Mouse (Mus musculus): ENCODE data around the gene Adh7. TPM values are rescaled to one million over a fixed set of nuclear protein-coding genes. Genes with fewer than 3 reads are reported as not detected.

The Adh7 gene
- polyA plus RNA-seq (2014; fragmentation: Nextera tagmentation; extraction: Ambion mirVana), result 4.8 and 5.2 TPM in 2 replicates

GRCm38 (mm10) chr3:138217631-138218264, at the start of gene Adh7:
Gene Adh7 (plus strand): TSS chr3:138217760.
- DNase-seq (ENCODE audit: low spot score) (peak; percentile 57), ATAC-seq (ENCODE audit: low read depth) (no peak)
- no peaks in the 10 kb centered on the region for H3K9me3 ChIP-seq (ENCODE audit: control insufficient read depth, low read length)
- H3K27me3 ChIP-seq (replicated peaks; ENCODE audit: control insufficient read depth, insufficient read depth, low read length), result no peaks in the 10 kb centered on the region
- no peak within 1 kb of the TSS for H3K9ac ChIP-seq (ENCODE audit: low read depth, low read length)
- WGBS, result 36% methylated on average over 10 of the region's 10 CpGs
- peak within 1 kb of the TSS; percentile 82 for H3K27ac ChIP-seq (replicated peaks; ENCODE audit: low read depth, low read length)
- H3K36me3 ChIP-seq (ENCODE audit: control insufficient read depth, insufficient read depth, low read length), result no peaks in the 10 kb centered on the region
- no peak within 1 kb of the TSS for H3K4me3 ChIP-seq (ENCODE audit: low read depth, low read length)
- peaks cover 7% of the 10 kb centered on the region; the same call in 1 of the 2 replicates for H3K4me1 ChIP-seq (ENCODE audit: control insufficient read depth, insufficient read depth, low read length)
- H3K4me2 ChIP-seq (ENCODE audit: low read depth, low read length), result peak within 1 kb of the TSS; percentile 13; the same call in 1 of the 2 replicates

- DNase-seq (ENCODE audit: low spot score) (no peak), ATAC-seq (ENCODE audit: low read depth) (no peak)
- 0 out of 2 replicates have a peak, but pooled peaks cover 5% of the 10 kb centered on the region for H3K9me3 ChIP-seq (ENCODE audit: control insufficient read depth, low read length)
Observed at GRCm38 (mm10) chr3:138173291-138173690, 44.3 kb upstream of the Adh7 start.

DNA sequence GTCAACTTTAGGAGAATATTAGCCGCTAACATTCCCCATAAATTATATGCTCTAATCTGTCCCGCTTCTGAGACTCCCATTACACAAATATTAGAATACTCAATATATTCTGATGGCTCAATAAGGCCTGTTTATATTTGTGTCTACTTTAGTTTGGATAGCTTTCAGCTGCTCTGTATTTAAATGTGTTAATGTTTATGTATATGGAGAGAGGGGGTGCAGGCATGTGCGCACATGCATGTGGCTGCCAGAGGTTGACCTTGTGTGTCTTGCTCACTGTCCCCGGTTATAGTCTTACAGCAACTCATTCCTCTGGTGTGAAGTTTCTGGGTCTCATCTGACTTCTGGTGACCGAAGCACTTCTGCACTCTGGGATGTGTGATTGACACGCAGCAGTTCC, 42.0 kb upstream of the Adh7 start:
- 73% methylated on average over 6 of the region's 6 CpGs for WGBS
- DNase-seq (ENCODE audit: low spot score) (no peak), ATAC-seq (ENCODE audit: low read depth) (no peak)
- H3K4me3 ChIP-seq (ENCODE audit: low read depth, low read length), result no peak overlapping the region
- H3K4me2 ChIP-seq (ENCODE audit: low read depth, low read length), result no peak overlapping the region
- no peaks in the 10 kb centered on the region for H3K36me3 ChIP-seq (ENCODE audit: control insufficient read depth, insufficient read depth, low read length)
- no peaks in the 10 kb centered on the region for H3K4me1 ChIP-seq (ENCODE audit: control insufficient read depth, insufficient read depth, low read length)
- H3K27ac ChIP-seq (replicated peaks; ENCODE audit: low read depth, low read length), result no peak overlapping the region
- no peak overlapping the region for H3K9ac ChIP-seq (ENCODE audit: low read depth, low read length)
- no peaks in the 10 kb centered on the region for H3K27me3 ChIP-seq (replicated peaks; ENCODE audit: control insufficient read depth, insufficient read depth, low read length)
- H3K9me3 ChIP-seq (ENCODE audit: control insufficient read depth, low read length), result 0 out of 2 replicates have a peak, but pooled peaks cover 5% of the 10 kb centered on the region

More at GRCm38 (mm10) chr3:138173291-138173690, 44.3 kb upstream of the Adh7 start:
- Histone ChIP-seq H3K4me1 (ENCODE audit: control insufficient read depth, insufficient read depth, low read length) (no peaks in the 10 kb centered on the region), H3K9ac (ENCODE audit: low read depth, low read length) (no peak overlapping the region), H3K27ac (replicated peaks; ENCODE audit: low read depth, low read length) (no peak overlapping the region), H3K27me3 (replicated peaks; ENCODE audit: control insufficient read depth, insufficient read depth, low read length) (no peaks in the 10 kb centered on the region), H3K36me3 (ENCODE audit: control insufficient read depth, insufficient read depth, low read length) (no peaks in the 10 kb centered on the region), H3K4me2 (ENCODE audit: low read depth, low read length) (no peak overlapping the region), H3K4me3 (ENCODE audit: low read depth, low read length) (no peak overlapping the region)
- WGBS, result 75% methylated on average over 10 of the region's 10 CpGs

- no peak overlapping the region for H3K4me3 ChIP-seq (ENCODE audit: low read depth, low read length)
- no peaks in the 10 kb centered on the region for H3K27me3 ChIP-seq (replicated peaks; ENCODE audit: control insufficient read depth, insufficient read depth, low read length)
- no peaks in the 10 kb centered on the region for H3K4me1 ChIP-seq (ENCODE audit: control insufficient read depth, insufficient read depth, low read length)
- 91% methylated on average over 2 of the region's 2 CpGs for WGBS
- H3K4me2 ChIP-seq (ENCODE audit: low read depth, low read length), result no peak overlapping the region
- H3K36me3 ChIP-seq (ENCODE audit: control insufficient read depth, insufficient read depth, low read length), result no peaks in the 10 kb centered on the region
- ATAC-seq (ENCODE audit: low read depth) (no peak), DNase-seq (ENCODE audit: low spot score) (no peak)
- no peak overlapping the region for H3K9ac ChIP-seq (ENCODE audit: low read depth, low read length)
- H3K9me3 ChIP-seq (ENCODE audit: control insufficient read depth, low read length), result 0 out of 2 replicates have a peak, but pooled peaks cover 5% of the 10 kb centered on the region
- no peak overlapping the region for H3K27ac ChIP-seq (replicated peaks; ENCODE audit: low read depth, low read length)
Observed at GRCm38 (mm10) chr3:138182019-138182418, 35.5 kb upstream of the Adh7 start.

DNA sequence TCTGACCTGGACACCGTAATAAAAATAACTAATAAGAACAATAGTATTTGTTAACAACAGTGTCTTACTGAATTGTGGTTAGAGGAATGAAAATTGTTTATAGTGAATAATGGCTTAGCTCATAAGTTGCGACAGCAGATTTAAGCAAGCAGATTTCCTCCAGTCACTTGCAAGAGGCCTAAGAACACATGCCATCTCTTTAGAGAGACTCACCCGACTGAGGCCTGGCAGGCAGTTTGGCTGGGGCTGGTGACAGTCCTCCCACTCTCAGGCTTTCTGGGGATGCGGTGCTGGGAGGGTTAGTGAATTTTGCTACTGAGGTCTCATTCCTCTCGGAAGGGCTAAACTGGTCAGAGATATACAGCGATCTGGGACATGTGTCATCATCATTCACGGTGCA, 34.2 kb upstream of the Adh7 start:
- no peaks in the 10 kb centered on the region for H3K9me3 ChIP-seq (ENCODE audit: control insufficient read depth, low read length)
- ATAC-seq (ENCODE audit: low read depth), result no peak
- 83% methylated on average over 7 of the region's 7 CpGs for WGBS
- H3K4me3 ChIP-seq (ENCODE audit: low read depth, low read length), result no peak overlapping the region
- no peak for DNase-seq (ENCODE audit: low spot score)
- no peaks in the 10 kb centered on the region for H3K27me3 ChIP-seq (replicated peaks; ENCODE audit: control insufficient read depth, insufficient read depth, low read length)
- H3K27ac ChIP-seq (replicated peaks; ENCODE audit: low read depth, low read length), result no peak overlapping the region
- H3K4me1 ChIP-seq (ENCODE audit: control insufficient read depth, insufficient read depth, low read length), result no peaks in the 10 kb centered on the region
- no peak overlapping the region for H3K9ac ChIP-seq (ENCODE audit: low read depth, low read length)
- H3K36me3 ChIP-seq (ENCODE audit: control insufficient read depth, insufficient read depth, low read length), result no peaks in the 10 kb centered on the region
- no peak overlapping the region for H3K4me2 ChIP-seq (ENCODE audit: low read depth, low read length)

GRCm38 (mm10) chr3:138185290-138185689, 32.3 kb upstream of the Adh7 start:
- no peak overlapping the region for H3K4me2 ChIP-seq (ENCODE audit: low read depth, low read length)
- no peaks in the 10 kb centered on the region for H3K4me1 ChIP-seq (ENCODE audit: control insufficient read depth, insufficient read depth, low read length)
- WGBS, result 56% methylated on average over 4 of the region's 4 CpGs
- DNase-seq (ENCODE audit: low spot score), result peak; percentile 54
- no peak overlapping the region for H3K27ac ChIP-seq (replicated peaks; ENCODE audit: low read depth, low read length)
- no peak overlapping the region for H3K4me3 ChIP-seq (ENCODE audit: low read depth, low read length)
- H3K36me3 ChIP-seq (ENCODE audit: control insufficient read depth, insufficient read depth, low read length), result no peaks in the 10 kb centered on the region
- no peaks in the 10 kb centered on the region for H3K9me3 ChIP-seq (ENCODE audit: control insufficient read depth, low read length)
- H3K27me3 ChIP-seq (replicated peaks; ENCODE audit: control insufficient read depth, insufficient read depth, low read length), result no peaks in the 10 kb centered on the region
- no peak overlapping the region for H3K9ac ChIP-seq (ENCODE audit: low read depth, low read length)
- peak; percentile 26; the same call in 1 of the 2 replicates for ATAC-seq (ENCODE audit: low read depth)

GRCm38 (mm10) chr3:138185995-138186930, 31.3 kb upstream of the Adh7 start:
- Histone ChIP-seq H3K4me2 (ENCODE audit: low read depth, low read length) (no peak overlapping the region), H3K9me3 (ENCODE audit: control insufficient read depth, low read length) (no peaks in the 10 kb centered on the region), H3K4me1 (ENCODE audit: control insufficient read depth, insufficient read depth, low read length) (no peaks in the 10 kb centered on the region), H3K27me3 (replicated peaks; ENCODE audit: control insufficient read depth, insufficient read depth, low read length) (no peaks in the 10 kb centered on the region), H3K36me3 (ENCODE audit: control insufficient read depth, insufficient read depth, low read length) (no peaks in the 10 kb centered on the region), H3K4me3 (ENCODE audit: low read depth, low read length) (no peak overlapping the region), H3K9ac (ENCODE audit: low read depth, low read length) (no peak overlapping the region), H3K27ac (replicated peaks; ENCODE audit: low read depth, low read length) (no peak overlapping the region)
- DNase-seq (ENCODE audit: low spot score) (no peak), ATAC-seq (ENCODE audit: low read depth) (no peak)
- 89% methylated on average over 26 of the region's 26 CpGs for WGBS

DNA sequence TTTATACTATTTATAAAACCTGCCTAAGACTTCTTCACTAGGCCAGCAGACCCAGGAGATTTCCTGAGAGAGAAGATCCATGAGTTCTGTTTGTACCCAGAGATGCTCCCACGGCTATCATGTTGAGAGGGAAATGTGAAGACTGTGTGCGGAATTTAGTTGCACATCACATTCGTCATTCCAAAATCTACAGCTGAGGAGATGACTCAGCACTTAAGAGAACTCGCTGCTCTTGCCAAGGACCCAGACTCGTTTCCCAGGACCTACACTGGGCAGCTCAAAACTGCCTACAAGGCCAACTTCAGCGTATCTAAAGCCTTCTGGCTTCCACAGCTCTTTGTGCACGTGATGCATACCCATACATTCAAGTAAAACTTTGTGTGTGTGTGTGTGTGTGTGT, 25.3 kb upstream of the Adh7 start:
- H3K36me3 ChIP-seq (ENCODE audit: control insufficient read depth, insufficient read depth, low read length), result no peaks in the 10 kb centered on the region
- H3K27me3 ChIP-seq (replicated peaks; ENCODE audit: control insufficient read depth, insufficient read depth, low read length), result no peaks in the 10 kb centered on the region
- no peak overlapping the region for H3K27ac ChIP-seq (replicated peaks; ENCODE audit: low read depth, low read length)
- H3K4me3 ChIP-seq (ENCODE audit: low read depth, low read length), result no peak overlapping the region
- H3K9ac ChIP-seq (ENCODE audit: low read depth, low read length), result no peak overlapping the region
- H3K4me2 ChIP-seq (ENCODE audit: low read depth, low read length), result no peak overlapping the region
- no peaks in the 10 kb centered on the region for H3K4me1 ChIP-seq (ENCODE audit: control insufficient read depth, insufficient read depth, low read length)
- DNase-seq (ENCODE audit: low spot score), result no peak
- WGBS, result 78% methylated on average over 7 of the region's 7 CpGs
- H3K9me3 ChIP-seq (ENCODE audit: control insufficient read depth, low read length), result no peaks in the 10 kb centered on the region
- ATAC-seq (ENCODE audit: low read depth), result no peak

Measured in embryonic facial prominence, embryonic 14.5 days (tissue).